Mouse (Mus musculus): Measurements from ENCODE around the gene Islr.

DNA sequence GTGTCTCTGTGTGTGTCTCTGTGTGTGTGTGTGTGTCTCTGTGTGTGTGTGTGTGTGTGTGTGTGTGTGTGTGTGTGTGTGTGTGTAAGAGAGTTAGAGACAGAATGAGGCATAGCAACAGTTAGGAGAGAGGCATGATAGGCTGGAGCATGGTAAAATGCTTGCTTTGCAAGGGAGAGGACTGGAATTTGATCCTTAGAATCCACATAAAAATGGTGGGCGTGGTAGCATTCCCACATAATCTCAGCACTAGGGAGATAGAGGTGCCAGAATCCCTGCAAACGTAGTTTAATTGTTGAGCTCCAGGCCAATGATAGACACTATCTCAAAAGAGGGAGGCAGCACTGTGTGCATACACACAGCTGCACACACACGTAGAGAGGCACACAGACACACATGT is 79.0 kb downstream of the Islr start:
- TF ChIP-seq GATA1 (IDR thresholded peaks at IDR 0.05; ENCODE audit: borderline replicate concordance, low read length) (no peak), CTCF (IDR thresholded peaks at IDR 0.05; ENCODE audit: low read depth, low read length) (no peak), GATA2 (IDR thresholded peaks at IDR 0.05; ENCODE audit: borderline replicate concordance, low read depth, low read length) (no peak), POLR2AphosphoS5 (IDR thresholded peaks at IDR 0.05; ENCODE audit: insufficient replicate concordance, low read depth, low read length) (no peak), TAL1 (conservative IDR thresholded peaks at IDR 0.05; ENCODE audit: low read depth, low read length) (no peak)
